Mouse (Mus musculus): ENCODE results near the gene Hgd. TPM values are rescaled to one million over a fixed set of nuclear protein-coding genes. Genes with fewer than 3 reads are reported as not detected.
"Not testable (repeated sequence)": the region's sequence is repeated elsewhere in the genome, so short reads cannot be mapped to it uniquely, and the experiment has no call there.

Gene Hgd
- total RNA-seq, 2 experiments from 2014 or later, result not detected

DNA sequence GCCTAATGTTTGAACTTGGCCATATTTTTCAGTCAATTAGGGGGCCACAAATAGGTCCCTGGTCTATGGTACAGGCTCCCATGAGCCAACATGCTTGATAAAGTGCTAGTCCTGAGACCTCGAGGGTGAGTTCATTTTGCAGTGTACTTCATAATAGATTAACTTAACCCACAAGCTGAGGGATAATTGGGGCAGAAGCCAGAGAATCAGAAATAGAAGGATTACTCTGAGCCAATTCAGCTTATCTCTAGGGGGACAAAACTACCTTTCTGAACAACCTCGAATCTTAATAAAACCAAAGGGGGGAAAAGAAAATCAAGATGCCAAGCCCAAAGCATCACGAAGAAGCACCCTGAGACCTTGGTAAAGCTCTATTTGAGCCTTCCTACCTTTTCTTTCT lies 42.5 kb downstream of the Hgd start:
- H3K27ac ChIP-seq, result no peak overlapping the region
- intact Hi-C loops (cut with DNase I), result no loop called here
- no peak overlapping the region for H3K4me3 ChIP-seq
- no peak for TF ChIP-seq CTCF (IDR thresholded peaks at IDR 0.05)
- no peak for DNase-seq

DNA sequence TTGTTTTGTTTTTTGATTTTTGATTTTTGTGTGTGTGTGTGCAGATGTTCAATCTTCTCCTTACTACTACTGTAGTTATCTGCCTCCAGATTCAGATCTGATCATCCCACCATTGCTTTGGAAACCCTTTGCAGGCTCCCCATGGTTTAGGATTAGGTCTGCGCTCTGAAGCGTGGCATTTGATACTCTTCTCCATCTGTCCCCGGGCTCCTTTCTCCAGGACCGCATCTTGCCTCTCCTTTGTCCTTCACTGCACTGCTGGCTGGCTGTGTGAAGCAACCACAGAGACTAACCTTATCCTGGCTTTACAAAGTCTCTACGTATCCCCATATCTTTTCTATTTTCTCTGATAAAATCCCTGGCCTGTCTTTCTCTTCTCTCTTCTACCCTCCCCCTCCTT lies 43.0 kb downstream of the Hgd start:
- no peak overlapping the region for H3K4me3 ChIP-seq
- no peak for DNase-seq
- no peak for TF ChIP-seq CTCF (IDR thresholded peaks at IDR 0.05)
- intact Hi-C loops (cut with DNase I), result no loop called here
- no peak overlapping the region for H3K27ac ChIP-seq

DNA sequence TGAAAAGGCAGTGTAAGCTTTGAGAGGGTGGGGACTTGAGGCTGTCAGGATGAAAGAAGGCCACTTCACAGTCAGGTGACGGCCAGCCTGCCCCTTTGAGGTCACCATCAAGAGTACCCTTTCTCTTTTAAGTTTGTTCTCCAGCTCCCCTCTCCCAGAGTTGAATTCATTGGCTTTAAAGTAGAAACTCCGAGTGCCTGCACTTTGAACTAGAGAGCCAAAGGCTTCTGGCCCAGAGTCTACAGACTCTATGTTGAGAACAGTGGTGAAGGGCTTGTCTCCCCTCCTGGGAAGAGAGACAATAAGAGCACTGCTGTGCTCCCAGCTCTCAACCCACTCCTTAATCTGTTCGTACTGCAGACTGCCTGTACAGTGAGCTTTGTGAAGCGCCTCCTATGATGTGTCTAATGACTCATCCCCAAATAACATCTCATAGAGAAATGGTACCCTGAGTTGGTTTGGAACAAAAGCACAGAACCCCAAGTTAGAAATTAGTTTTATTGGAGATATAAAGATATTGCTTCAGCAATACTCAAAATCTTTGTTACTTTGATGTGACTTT lies 46.5 kb downstream of the Hgd start:
- H3K4me3 ChIP-seq, result no peak overlapping the region
- no peak for DNase-seq
- intact Hi-C loops (cut with DNase I), result no loop called here
- no peak for TF ChIP-seq CTCF (IDR thresholded peaks at IDR 0.05)
- no peak overlapping the region for H3K27ac ChIP-seq

DNA sequence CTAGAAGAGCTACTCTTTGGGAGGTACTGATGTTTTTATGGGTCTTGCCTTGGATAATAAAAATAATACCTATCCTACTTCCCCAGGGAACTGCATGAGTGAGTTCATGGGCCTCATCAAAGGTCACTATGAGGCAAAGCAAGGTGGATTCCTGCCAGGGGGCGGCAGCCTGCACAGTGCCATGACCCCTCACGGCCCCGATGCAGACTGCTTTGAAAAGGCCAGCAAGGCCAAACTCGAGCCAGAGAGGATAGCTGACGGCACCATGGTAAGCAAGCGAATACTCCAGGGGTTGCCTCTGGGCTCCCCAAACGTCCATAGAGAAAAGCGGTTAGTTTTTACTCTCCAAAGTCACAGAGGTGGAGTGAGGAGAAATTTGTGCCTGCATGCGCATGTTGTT lies 48.4 kb downstream of the Hgd start:
- no peak for DNase-seq
- TF ChIP-seq CTCF (IDR thresholded peaks at IDR 0.05), result no peak
- Histone ChIP-seq H3K4me3 (no peak overlapping the region), H3K27ac (no peak overlapping the region)
- intact Hi-C loops (cut with DNase I), result no loop called here

DNA sequence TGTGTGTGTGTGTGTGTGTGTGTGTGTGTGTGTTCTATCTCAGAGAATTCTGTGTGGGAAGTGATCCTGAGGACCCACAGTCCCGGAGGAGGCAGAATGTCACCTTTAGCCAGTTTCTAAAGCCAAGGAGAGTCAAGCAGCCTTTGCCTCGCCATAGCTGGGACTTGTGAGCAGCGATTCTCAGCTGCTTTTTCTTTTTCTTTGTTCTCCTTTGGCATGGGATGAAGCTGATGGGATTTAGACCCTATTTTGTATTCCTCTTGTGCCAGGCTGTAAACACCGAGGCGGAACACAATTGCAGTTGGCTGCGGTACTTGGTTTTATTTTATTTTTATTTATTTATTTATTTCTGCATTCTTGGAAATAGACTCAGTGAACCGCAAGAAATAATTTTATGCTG lies 49.1 kb downstream of the Hgd start:
- intact Hi-C loops (cut with DNase I), result no loop called here
- Histone ChIP-seq H3K4me3 (no peak overlapping the region), H3K27ac (no peak overlapping the region)
- DNase-seq, result no peak
- TF ChIP-seq CTCF (IDR thresholded peaks at IDR 0.05), result no peak

DNA sequence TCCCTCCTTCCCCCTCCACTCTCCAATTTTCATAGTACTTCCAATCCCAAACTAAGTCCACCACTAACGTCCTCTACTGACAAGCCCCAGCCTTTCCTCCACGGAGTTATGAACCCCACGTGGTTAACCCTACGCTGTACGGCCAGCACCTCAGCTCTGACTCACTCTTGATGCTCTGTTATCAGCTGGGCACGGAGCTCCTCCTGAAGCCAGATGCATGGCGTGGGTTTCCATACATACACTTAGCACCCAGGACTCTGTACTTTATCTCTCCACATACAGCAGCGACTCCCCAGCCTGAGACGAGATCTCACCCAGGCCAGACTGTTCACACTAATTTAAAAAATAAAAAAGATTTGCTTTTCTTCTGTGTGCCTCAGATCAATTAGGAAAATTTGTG lies 54.6 kb downstream of the Hgd start:
- intact Hi-C loops (cut with DNase I), result no loop called here
- H3K4me3 ChIP-seq, result no peak overlapping the region
- DNase-seq, result no peak
- no peak overlapping the region for H3K27ac ChIP-seq
- no peak for TF ChIP-seq CTCF (IDR thresholded peaks at IDR 0.05)

DNA sequence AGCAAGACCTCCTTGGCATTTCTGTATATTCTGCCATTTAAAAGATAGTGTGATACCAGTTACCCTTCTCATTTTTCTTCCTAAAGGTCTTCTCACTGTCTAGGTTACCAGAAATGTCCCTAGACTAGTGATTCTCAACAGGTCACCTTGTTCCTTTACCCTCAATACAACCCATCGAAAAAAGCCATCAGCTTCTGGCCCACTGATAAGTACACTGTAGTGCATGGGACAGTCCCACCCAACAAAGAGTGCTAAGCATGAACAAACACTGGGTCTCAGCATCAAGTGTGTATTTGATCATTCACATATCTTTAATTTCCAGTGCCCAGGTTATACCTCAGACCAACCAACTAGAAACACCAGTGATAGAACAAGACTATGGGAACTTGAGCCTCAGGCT lies 55.1 kb downstream of the Hgd start:
- Histone ChIP-seq H3K4me3 (no peak overlapping the region), H3K27ac (no peak overlapping the region)
- no peak for DNase-seq
- intact Hi-C loops (cut with DNase I), result no loop called here
- TF ChIP-seq CTCF (IDR thresholded peaks at IDR 0.05), result no peak

DNA sequence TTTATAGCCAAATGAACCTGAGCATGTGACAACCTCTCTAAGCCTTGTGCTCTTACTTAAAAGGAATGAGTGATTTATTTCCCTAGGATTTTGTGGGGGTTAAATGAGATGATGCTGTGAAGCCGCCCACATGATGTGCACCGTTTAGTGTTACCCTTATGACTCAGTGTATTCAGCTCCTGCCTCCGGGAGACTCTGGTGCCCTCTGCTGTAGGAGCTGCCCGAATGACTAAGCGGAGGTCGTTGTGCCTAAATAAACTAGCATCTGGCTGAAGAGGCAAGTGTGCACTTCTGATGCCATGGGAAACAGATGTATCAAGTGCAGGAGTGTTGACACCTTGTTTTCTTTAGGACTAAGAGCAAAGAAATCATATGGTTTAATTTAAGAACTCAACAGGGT lies 56.2 kb downstream of the Hgd start:
- Histone ChIP-seq H3K27ac (no peak overlapping the region), H3K4me3 (no peak overlapping the region)
- intact Hi-C loops (cut with DNase I), result no loop called here
- peak; percentile 59 for DNase-seq
- peak; percentile 67 for TF ChIP-seq CTCF (IDR thresholded peaks at IDR 0.05)

DNA sequence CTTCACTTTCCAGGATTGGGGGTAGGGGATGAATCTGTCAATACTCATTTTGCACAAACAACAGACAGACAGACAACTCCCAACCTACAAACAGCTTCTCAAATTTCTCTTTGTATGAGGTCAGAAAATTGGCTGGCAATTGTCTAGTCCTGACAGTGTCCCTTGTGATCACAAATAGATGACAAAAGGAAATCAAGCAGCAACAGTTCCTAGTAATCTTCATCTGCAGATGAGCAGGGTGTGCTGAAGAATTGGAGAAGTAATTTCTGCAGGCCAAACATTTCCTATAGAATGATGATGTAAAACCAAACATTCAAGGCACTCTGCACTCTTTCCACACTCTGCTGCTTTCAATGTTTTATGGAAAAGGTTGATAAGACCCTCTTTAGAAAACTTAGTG lies 57.8 kb downstream of the Hgd start:
- Histone ChIP-seq H3K4me3 (no peak overlapping the region), H3K27ac (no peak overlapping the region)
- no peak for DNase-seq
- TF ChIP-seq CTCF (IDR thresholded peaks at IDR 0.05), result no peak
- intact Hi-C loops (cut with DNase I), result no loop called here

DNA sequence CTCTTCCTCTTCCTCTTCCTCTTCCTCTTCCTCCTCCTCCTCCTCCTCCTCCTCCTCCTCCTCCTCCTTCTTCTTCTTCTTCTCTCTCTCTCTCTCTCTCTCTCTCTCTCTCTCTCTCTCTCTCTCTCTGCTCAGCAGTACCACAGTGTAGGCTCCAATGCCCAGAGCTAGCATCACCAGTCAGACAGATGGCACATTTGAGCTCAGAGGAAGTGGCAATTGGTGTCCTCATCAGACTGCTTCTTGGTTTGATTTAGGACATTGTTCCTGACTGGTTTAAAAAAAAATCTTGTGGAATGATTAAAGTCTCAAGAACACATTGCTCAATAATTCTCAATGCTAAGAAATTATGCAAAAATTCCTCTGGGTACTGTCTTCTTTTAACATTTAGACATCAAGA lies 60.6 kb downstream of the Hgd start:
- not testable (repeated sequence) for DNase-seq, H3K4me3 ChIP-seq, H3K27ac ChIP-seq
- intact Hi-C loops (cut with DNase I), result loop anchor here (2.0 kb wide), 1 partner anchor 26 kb away; no protein-coding TSS in a partner anchor

DNA sequence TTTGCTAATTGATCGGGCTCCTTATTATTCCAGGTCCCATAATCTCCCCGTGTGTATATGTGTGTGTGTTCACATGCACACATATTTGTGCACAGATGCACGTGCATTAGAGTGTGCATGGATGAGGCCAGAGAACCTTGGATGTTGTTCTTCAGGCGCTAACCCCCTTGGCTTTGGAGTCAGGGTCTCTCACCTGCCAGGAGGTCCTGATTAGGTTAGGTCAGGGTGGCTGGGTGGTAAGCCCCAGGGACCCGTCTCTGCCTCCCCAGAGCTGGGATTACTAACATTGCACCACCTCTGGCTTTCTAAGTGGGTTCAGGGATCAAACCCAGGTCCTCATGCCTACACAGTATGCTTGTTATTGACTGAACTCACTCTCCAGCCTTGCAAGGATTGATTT lies 64.5 kb downstream of the Hgd start:
- Histone ChIP-seq H3K4me3 (no peak overlapping the region), H3K27ac (no peak overlapping the region)
- intact Hi-C loops (cut with DNase I), result no loop called here
- TF ChIP-seq CTCF (IDR thresholded peaks at IDR 0.05), result no peak
- no peak for DNase-seq

DNA sequence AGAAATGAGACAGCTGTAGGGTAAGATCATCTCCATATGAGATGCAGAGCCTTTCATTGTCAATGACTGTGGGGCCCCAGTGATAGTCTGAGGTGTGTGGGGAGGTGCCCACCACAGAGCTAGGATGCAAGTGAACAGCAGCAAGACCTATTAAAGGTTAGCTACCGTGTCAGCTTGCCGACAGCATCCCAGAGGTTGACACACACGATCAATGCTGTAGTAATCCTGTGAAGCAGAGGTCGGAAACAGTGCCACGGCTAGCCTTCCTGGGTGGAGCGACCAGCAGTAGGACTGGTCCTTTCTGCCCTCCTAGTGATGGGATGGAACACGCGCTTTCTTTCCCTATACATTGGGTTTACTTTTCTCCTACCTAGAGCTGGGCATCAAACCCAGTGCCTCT lies 65.3 kb downstream of the Hgd start:
- intact Hi-C loops (cut with DNase I), result no loop called here
- Histone ChIP-seq H3K27ac (no peak overlapping the region), H3K4me3 (no peak overlapping the region)
- no peak for DNase-seq
- TF ChIP-seq CTCF (IDR thresholded peaks at IDR 0.05), result no peak

DNA sequence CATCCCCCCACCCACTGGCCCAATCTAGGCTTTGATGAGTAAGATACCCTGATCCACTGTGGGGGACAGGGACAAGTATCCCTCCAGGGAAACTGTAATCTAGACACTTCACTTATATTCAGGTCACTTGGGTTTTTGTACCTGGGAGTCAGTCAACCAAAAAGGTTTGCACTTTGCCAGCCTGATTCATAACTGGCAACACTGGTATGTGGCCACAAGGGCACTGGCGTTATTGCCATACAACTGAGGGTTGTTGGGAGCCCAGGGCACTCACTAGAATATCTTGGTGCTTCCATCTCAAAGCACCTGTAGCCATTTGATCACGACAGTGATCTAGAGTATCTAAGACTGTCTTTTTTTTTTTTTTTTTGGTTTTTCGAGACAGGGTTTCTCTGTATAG lies 65.8 kb downstream of the Hgd start:
- Histone ChIP-seq H3K4me3 (no peak overlapping the region), H3K27ac (no peak overlapping the region)
- no peak for DNase-seq
- intact Hi-C loops (cut with DNase I), result no loop called here
- no peak for TF ChIP-seq CTCF (IDR thresholded peaks at IDR 0.05)

DNA sequence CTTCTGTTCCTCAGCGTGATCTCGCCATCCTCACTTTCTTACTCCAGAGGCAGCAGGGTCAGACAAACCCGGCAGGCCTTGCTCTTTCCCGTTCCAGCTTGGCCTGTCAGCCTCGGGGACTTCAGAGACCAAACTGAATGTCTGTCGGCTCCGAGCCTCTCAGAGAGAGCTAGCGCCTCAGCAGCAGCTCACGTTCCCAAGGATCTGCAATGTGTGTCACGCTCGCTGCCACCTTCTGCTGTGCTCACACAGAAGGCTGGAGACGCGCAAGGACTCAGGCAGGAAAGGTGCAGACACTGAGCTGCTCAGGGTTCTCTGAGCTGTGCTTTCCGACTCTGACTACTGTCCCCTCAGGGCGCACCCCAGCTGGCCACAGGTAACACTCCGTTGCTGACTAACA lies 67.1 kb downstream of the Hgd start:
- DNase-seq, result no peak
- intact Hi-C loops (cut with DNase I), result no loop called here
- Histone ChIP-seq H3K4me3 (no peak overlapping the region), H3K27ac (no peak overlapping the region)
- no peak for TF ChIP-seq CTCF (IDR thresholded peaks at IDR 0.05)

DNA sequence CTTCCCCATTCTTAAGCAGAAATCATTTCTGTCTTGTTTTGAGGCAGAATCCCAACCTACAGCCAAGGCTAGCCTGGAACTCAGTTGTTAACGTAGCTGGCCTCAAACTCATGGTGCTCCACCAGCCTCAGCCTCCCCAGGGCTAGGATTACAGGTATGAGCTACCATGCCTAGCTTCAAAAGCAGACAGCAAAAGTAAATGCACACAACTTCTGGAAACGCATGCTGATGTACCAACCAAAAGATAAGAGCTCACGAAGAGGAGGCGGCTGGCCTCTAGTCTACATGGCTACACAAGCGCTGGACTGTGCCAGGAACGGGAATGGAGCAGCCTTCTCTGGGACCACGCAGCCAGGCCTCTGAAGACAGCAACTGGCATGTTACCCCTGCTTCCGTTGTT lies 68.0 kb downstream of the Hgd start:
- TF ChIP-seq CTCF (IDR thresholded peaks at IDR 0.05), result no peak
- intact Hi-C loops (cut with DNase I), result no loop called here
- no peak for DNase-seq
- H3K4me3 ChIP-seq, result no peak overlapping the region
- no peak overlapping the region for H3K27ac ChIP-seq
